ENCODE assay signal across 8 mouse cellular contexts in genomic region chr19:6502543-6503319, GRCm38 (mm10). TPM values are rescaled to one million over a fixed set of nuclear protein-coding genes. Genes with fewer than 3 reads are reported as not detected.
A peak's percentile ranks its signal among the peaks of the same experiment; 100 is the strongest.
DNase-seq lines count a peak whose midpoint lies in the region; ATAC-seq and TF ChIP-seq lines count a peak whose summit lies in the region.

No protein-coding gene starts in this region.

- DNase-seq in left cerebral cortex, postnatal 10 days (ENCODE audit: extremely low spot score in 1 of 2, low spot score in 2 of 2): peak; percentile 68 to 70
- no peak for DNase-seq in left cerebral cortex, adult 11 months (ENCODE audit: low spot score)
- DNase-seq in brain, embryonic 14.5 days (ENCODE audit: low read depth): peak; percentile 90
- DNase-seq in gastrocnemius, postnatal 10 days: peak; percentile 66
- peak; percentile 93 for DNase-seq in limb, embryonic 14.5 days (ENCODE audit: low spot score)
- DNase-seq in urinary bladder, postnatal 4 days (ENCODE audit: low spot score in 2 of 2): peak; percentile 54 to 72

- no peak overlapping the region; the same call in 1 of the 2 replicates for H3K9ac ChIP-seq in intestine, embryonic 16.5 days (ENCODE audit: low read depth, low read length)
- H3K9ac ChIP-seq in limb, embryonic 14.5 days (ENCODE audit: low read depth, low read length, severe bottlenecking): no peak overlapping the region
- H3K9ac ChIP-seq in midbrain, embryonic 15.5 days: peak overlapping the region; percentile 51

- H3K4me1 ChIP-seq in intestine, embryonic 16.5 days (ENCODE audit: control insufficient read depth, insufficient read depth, low read length): peaks cover 22% of the 10 kb centered on the region
- H3K4me1 ChIP-seq in limb, embryonic 14.5 days (ENCODE audit: control insufficient read depth, insufficient read depth, low read length): peaks cover 10% of the 10 kb centered on the region
- H3K4me1 ChIP-seq in midbrain, embryonic 15.5 days: peaks cover 61% of the 10 kb centered on the region

- H3K36me3 ChIP-seq in intestine, embryonic 16.5 days (ENCODE audit: control insufficient read depth, insufficient read depth, low read length): no peaks in the 10 kb centered on the region
- H3K36me3 ChIP-seq in limb, embryonic 14.5 days (ENCODE audit: control insufficient read depth, insufficient read depth, low read length): no peaks in the 10 kb centered on the region
- H3K36me3 ChIP-seq in midbrain, embryonic 15.5 days (replicated peaks): peaks cover 22% of the 10 kb centered on the region

- peak; percentile 38 for ATAC-seq in intestine, embryonic 16.5 days
- ATAC-seq in limb, embryonic 14.5 days (ENCODE audit: low FRiP score, low read depth): no peak
- peak; percentile 73 for ATAC-seq in midbrain, embryonic 15.5 days (replicated peaks)

- H3K9me3 ChIP-seq in intestine, embryonic 16.5 days (ENCODE audit: control insufficient read depth, low read length): no peaks in the 10 kb centered on the region
- no peaks in the 10 kb centered on the region for H3K9me3 ChIP-seq in limb, embryonic 14.5 days (ENCODE audit: control insufficient read depth, low read length)
- no peaks in the 10 kb centered on the region for H3K9me3 ChIP-seq in midbrain, embryonic 15.5 days

- intact Hi-C loops in left cerebral cortex, postnatal 10 days (cut with DNase I): no loop called here

- TF ChIP-seq CTCF in brain, embryonic 14.5 days (IDR thresholded peaks at IDR 0.05; ENCODE audit: borderline replicate concordance, extremely low read depth, insufficient read depth, insufficient read length): no peak

- no peak overlapping the region for H3K27ac ChIP-seq in intestine, embryonic 16.5 days (ENCODE audit: low read length)
- no peak overlapping the region for H3K27ac ChIP-seq in limb, embryonic 14.5 days (replicated peaks; ENCODE audit: low read depth, low read length)
- peak overlapping the region; percentile 82 for H3K27ac ChIP-seq in midbrain, embryonic 15.5 days

- WGBS in intestine, embryonic 16.5 days: 4% methylated on average over 20 of the region's 20 CpGs
- WGBS in limb, embryonic 14.5 days: 6% methylated on average over 20 of the region's 20 CpGs
- WGBS in midbrain, embryonic 15.5 days: 4% methylated on average over 20 of the region's 20 CpGs

- peaks cover 81% of the 10 kb centered on the region for H3K27me3 ChIP-seq in intestine, embryonic 16.5 days (replicated peaks; ENCODE audit: control insufficient read depth, insufficient read depth, low read length)
- peaks cover 67% of the 10 kb centered on the region for H3K27me3 ChIP-seq in limb, embryonic 14.5 days (ENCODE audit: control insufficient read depth, insufficient read depth, low read length)
- no peaks in the 10 kb centered on the region for H3K27me3 ChIP-seq in midbrain, embryonic 15.5 days (replicated peaks)

- TF ChIP-seq POLR2A in brain, embryonic 14.5 days (IDR thresholded peaks at IDR 0.05; ENCODE audit: borderline replicate concordance, extremely low read depth, insufficient read depth, insufficient read length, poor library complexity, severe bottlenecking): no peak
- TF ChIP-seq POLR2A in limb, embryonic 14.5 days (IDR thresholded peaks at IDR 0.05; ENCODE audit: borderline replicate concordance, extremely low read depth, insufficient read depth, insufficient read length): no peak

- H3K4me3 ChIP-seq in intestine, embryonic 16.5 days (ENCODE audit: low read length): peak overlapping the region; percentile 38
- H3K4me3 ChIP-seq in limb, embryonic 14.5 days (replicated peaks; ENCODE audit: low read length): peak overlapping the region; percentile 28
- H3K4me3 ChIP-seq in midbrain, embryonic 15.5 days: peak overlapping the region; percentile 94

- peak overlapping the region; percentile 78 for H3K4me2 ChIP-seq in intestine, embryonic 16.5 days (ENCODE audit: low read depth, low read length)
- H3K4me2 ChIP-seq in limb, embryonic 14.5 days (replicated peaks; ENCODE audit: low read depth, low read length, severe bottlenecking): peak overlapping the region; percentile 58
- peak overlapping the region; percentile 64 for H3K4me2 ChIP-seq in midbrain, embryonic 15.5 days

RNA-seq across cellular contexts. Expression of gene Slc22a12, which starts 40.1 kb away (rescaled TPM):
- total RNA-seq in left cerebral cortex, postnatal 10 days (2021): under 1 TPM; 0.28 to 0.51 TPM
- polyA plus RNA-seq in brain, embryonic 14.5 days (2012; rRNA removed): not detected in 2 replicates
- total RNA-seq in gastrocnemius, postnatal 10 days (2021): not detected
- polyA plus RNA-seq in intestine, embryonic 16.5 days (2015; fragmentation: Nextera tagmentation; extraction: Ambion mirVana): not detected in 2 replicates
- not detected in 2 replicates for polyA plus RNA-seq in limb, embryonic 14.5 days (2012; rRNA removed)
- not detected in 2 replicates for polyA plus RNA-seq in limb, embryonic 14.5 days (2014; fragmentation: Nextera tagmentation; extraction: Ambion mirVana)
- polyA plus RNA-seq in midbrain, embryonic 15.5 days (2015; fragmentation: Nextera tagmentation; extraction: Ambion mirVana): 0.17 and 0.32 TPM in 2 replicates

Comparison
In these comparisons a context has a peak if more than half of its experiments do, and no peak if none do; other contexts are left out.
1. H3K4me3 ChIP-seq: peak in every context shown above with its lines; median percentile 94 in midbrain, embryonic 15.5 days; 38 in intestine, embryonic 16.5 days; 28 in limb, embryonic 14.5 days.